Mouse (Mus musculus): ENCODE measurements at regions not wholly inside any gene's neighbourhood (a gene's known extent, or its start where the extent isn't known, plus 50 kb on each side); places are given as distances from the start of the nearest gene placed in this dataset.

GRCm38 (mm10) chr9:116253546-116253945 is 78.4 kb upstream of the Tgfbr2 start:
- TF ChIP-seq CTCF (IDR thresholded peaks at IDR 0.05), result no peak
- no peaks in the 10 kb centered on the region for H3K27me3 ChIP-seq
- no peak for ATAC-seq
- ChIA-PET CTCF (no interaction called here), POLR2A (no interaction called here)
- DNase-seq (ENCODE audit: low read depth, low spot score), result no peak
- in situ Hi-C loops (cut with MboI; ENCODE audit: low pct_unique_long_range_greater_than_20kb), result no loop called here

GRCm38 (mm10) chr9:116252788-116253187 is 77.6 kb upstream of the Tgfbr2 start:
- DNase-seq (ENCODE audit: low read depth, low spot score) (no peak), ATAC-seq (no peak)
- in situ Hi-C loops (cut with MboI; ENCODE audit: low pct_unique_long_range_greater_than_20kb), result no loop called here
- no peaks in the 10 kb centered on the region for H3K27me3 ChIP-seq
- TF ChIP-seq CTCF (IDR thresholded peaks at IDR 0.05), result no peak
- POLR2A ChIA-PET, result no interaction called here
- CTCF ChIA-PET, result no interaction called here

- ATAC-seq (no peak), DNase-seq (ENCODE audit: low read depth, low spot score) (no peak)
- TF ChIP-seq CTCF (IDR thresholded peaks at IDR 0.05), result no peak
- ChIA-PET CTCF (no interaction called here), POLR2A (no interaction called here)
- no peaks in the 10 kb centered on the region for H3K27me3 ChIP-seq
- in situ Hi-C loops (cut with MboI; ENCODE audit: low pct_unique_long_range_greater_than_20kb), result no loop called here
Measured at GRCm38 (mm10) chr9:116249791-116250190, 74.6 kb upstream of the Tgfbr2 start.

GRCm38 (mm10) chr9:116245136-116245535 is 70.0 kb upstream of the Tgfbr2 start:
- no peak for TF ChIP-seq CTCF (IDR thresholded peaks at IDR 0.05)
- H3K27me3 ChIP-seq, result no peaks in the 10 kb centered on the region
- DNase-seq (ENCODE audit: low read depth, low spot score), result no peak
- POLR2A ChIA-PET, result no interaction called here
- in situ Hi-C loops (cut with MboI; ENCODE audit: low pct_unique_long_range_greater_than_20kb), result no loop called here
- ATAC-seq, result no peak
- CTCF ChIA-PET, result interaction anchor here (1.0 to 1.6 kb wide), 2 partner anchors 11 to 139 kb away, joined by 3 to 5 read pairs; no protein-coding TSS in a partner anchor

- CTCF ChIA-PET, result interaction anchor here (1.8 kb wide), 1 partner anchor 11 kb away, joined by 4 read pairs; no protein-coding TSS in a partner anchor
- no peak for ATAC-seq
- no peak for TF ChIP-seq CTCF (IDR thresholded peaks at IDR 0.05)
- POLR2A ChIA-PET, result no interaction called here
- no peaks in the 10 kb centered on the region for H3K27me3 ChIP-seq
- no peak for DNase-seq (ENCODE audit: low read depth, low spot score)
- in situ Hi-C loops (cut with MboI; ENCODE audit: low pct_unique_long_range_greater_than_20kb), result no loop called here
Measured at GRCm38 (mm10) chr9:116244619-116244899, 69.4 kb upstream of the Tgfbr2 start.

- no peak for ATAC-seq
- in situ Hi-C loops (cut with MboI; ENCODE audit: low pct_unique_long_range_greater_than_20kb), result no loop called here
- TF ChIP-seq CTCF (IDR thresholded peaks at IDR 0.05), result no peak
- POLR2A ChIA-PET, result no interaction called here
- DNase-seq (ENCODE audit: low read depth, low spot score), result no peak
- CTCF ChIA-PET, result interaction anchor here (1.5 to 1.8 kb wide), 2 partner anchors 10 to 16 kb away, joined by 3 to 4 read pairs; no protein-coding TSS in a partner anchor
- no peaks in the 10 kb centered on the region for H3K27me3 ChIP-seq
Measured at GRCm38 (mm10) chr9:116243775-116244618, 68.8 kb upstream of the Tgfbr2 start.

- ChIA-PET POLR2A (no interaction called here), CTCF (interaction anchor here (0.7 to 1.5 kb wide), 6 partner anchors 9 to 31 kb away, joined by 3 to 5 read pairs (median 3); no protein-coding TSS in a partner anchor)
- DNase-seq (ENCODE audit: low read depth, low spot score) (no peak), ATAC-seq (no peak)
- H3K27me3 ChIP-seq, result no peaks in the 10 kb centered on the region
- in situ Hi-C loops (cut with MboI; ENCODE audit: low pct_unique_long_range_greater_than_20kb), result no loop called here
- no peak for TF ChIP-seq CTCF (IDR thresholded peaks at IDR 0.05)
Measured at GRCm38 (mm10) chr9:116241933-116242526, 66.9 kb upstream of the Tgfbr2 start.

- ChIA-PET CTCF (interaction anchor here (0.7 to 1.3 kb wide), 5 partner anchors 8 to 31 kb away, joined by 3 to 5 read pairs (median 3); no protein-coding TSS in a partner anchor), POLR2A (no interaction called here)
- in situ Hi-C loops (cut with MboI; ENCODE audit: low pct_unique_long_range_greater_than_20kb), result no loop called here
- DNase-seq (ENCODE audit: low read depth, low spot score), result no peak
- no peak for TF ChIP-seq CTCF (IDR thresholded peaks at IDR 0.05)
- no peaks in the 10 kb centered on the region for H3K27me3 ChIP-seq
- no peak for ATAC-seq
Measured at GRCm38 (mm10) chr9:116241290-116241689, 66.1 kb upstream of the Tgfbr2 start.

- TF ChIP-seq CTCF (IDR thresholded peaks at IDR 0.05), result no peak
- ChIA-PET CTCF (interaction anchor here (1.2 to 2.0 kb wide), 2 partner anchors 9 to 11 kb away, joined by 3 to 4 read pairs; no protein-coding TSS in a partner anchor), POLR2A (no interaction called here)
- no peak for ATAC-seq
- DNase-seq (ENCODE audit: low read depth, low spot score), result no peak
- no peaks in the 10 kb centered on the region for H3K27me3 ChIP-seq
- in situ Hi-C loops (cut with MboI; ENCODE audit: low pct_unique_long_range_greater_than_20kb), result no loop called here
Measured at GRCm38 (mm10) chr9:116236836-116237235, 61.7 kb upstream of the Tgfbr2 start.

- ChIA-PET POLR2A (interaction anchor here (0.6 kb wide), 1 partner anchor 10 kb away, joined by 4 read pairs; no protein-coding TSS in a partner anchor), CTCF (interaction anchor here (1.1 to 1.9 kb wide), 2 partner anchors 9 to 12 kb away, joined by 4 to 5 read pairs; no protein-coding TSS in a partner anchor)
- no peak for DNase-seq (ENCODE audit: low read depth, low spot score)
- no peak for TF ChIP-seq CTCF (IDR thresholded peaks at IDR 0.05)
- no peaks in the 10 kb centered on the region for H3K27me3 ChIP-seq
- in situ Hi-C loops (cut with MboI; ENCODE audit: low pct_unique_long_range_greater_than_20kb), result no loop called here
- ATAC-seq, result peak; percentile 82
Measured at GRCm38 (mm10) chr9:116234170-116234569, 59.0 kb upstream of the Tgfbr2 start.

GRCm38 (mm10) chr9:116232386-116232785 is 57.2 kb upstream of the Tgfbr2 start:
- no peak for TF ChIP-seq CTCF (IDR thresholded peaks at IDR 0.05)
- in situ Hi-C loops (cut with MboI; ENCODE audit: low pct_unique_long_range_greater_than_20kb), result no loop called here
- ATAC-seq (no peak), DNase-seq (ENCODE audit: low read depth, low spot score) (no peak)
- ChIA-PET POLR2A (interaction anchor here (1.0 to 1.7 kb wide), 2 partner anchors 9 to 12 kb away, joined by 3 to 6 read pairs; no protein-coding TSS in a partner anchor), CTCF (interaction anchor here (1.0 to 1.1 kb wide), 2 partner anchors 10 to 15 kb away, joined by 3 to 5 read pairs; no protein-coding TSS in a partner anchor)
- no peaks in the 10 kb centered on the region for H3K27me3 ChIP-seq

Data from Patski (cell line).